Mouse (Mus musculus) lung, postnatal 10 days (tissue): ENCODE data around the gene Asic2.
"Not testable (repeated sequence)": the region's sequence is repeated elsewhere in the genome, so short reads cannot be mapped to it uniquely, and the experiment has no call there.

Experiments used
- DNase-seq: peaks from one replicate; pipeline ENCODE4 v3.0.0; 2021

The Asic2 gene

GRCm38 (mm10) chr11:81416319-81416718 is 551.9 kb downstream of the Asic2 start:
- DNase-seq, result no peak

- DNase-seq, result no peak
These were observed 553.7 kb downstream of the Asic2 start for GRCm38 (mm10) chr11:81414596-81414995.

GRCm38 (mm10) chr11:81411251-81411650 is 557.0 kb downstream of the Asic2 start:
- no peak for DNase-seq

- no peak for DNase-seq
These were observed 562.3 kb downstream of the Asic2 start for GRCm38 (mm10) chr11:81405951-81406350.

GRCm38 (mm10) chr11:81402263-81402662 is 566.0 kb downstream of the Asic2 start:
- peak; percentile 21 for DNase-seq

DNA sequence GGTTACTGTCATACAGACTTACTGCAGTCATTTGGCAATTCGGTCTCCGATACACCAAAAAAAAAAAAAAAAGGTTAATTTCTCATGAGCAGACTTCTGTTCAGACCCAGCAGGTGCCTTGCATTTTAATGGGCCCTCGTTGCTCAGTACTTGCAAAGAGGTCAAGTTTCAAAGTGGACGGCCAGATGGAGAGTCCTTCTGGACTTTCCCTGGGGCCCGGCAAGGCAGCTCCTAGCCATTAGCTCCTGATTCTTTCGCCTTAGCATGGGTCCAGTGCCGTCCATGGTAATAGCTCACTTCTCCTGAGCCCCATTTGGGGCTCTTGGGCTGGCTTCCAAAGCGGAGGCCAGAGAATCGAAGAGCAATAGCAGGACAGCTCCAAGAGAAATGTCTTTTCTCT is 575.4 kb downstream of the Asic2 start:
- no peak for DNase-seq

GRCm38 (mm10) chr11:81386185-81386584 is 582.1 kb downstream of the Asic2 start:
- DNase-seq, result no peak

DNA sequence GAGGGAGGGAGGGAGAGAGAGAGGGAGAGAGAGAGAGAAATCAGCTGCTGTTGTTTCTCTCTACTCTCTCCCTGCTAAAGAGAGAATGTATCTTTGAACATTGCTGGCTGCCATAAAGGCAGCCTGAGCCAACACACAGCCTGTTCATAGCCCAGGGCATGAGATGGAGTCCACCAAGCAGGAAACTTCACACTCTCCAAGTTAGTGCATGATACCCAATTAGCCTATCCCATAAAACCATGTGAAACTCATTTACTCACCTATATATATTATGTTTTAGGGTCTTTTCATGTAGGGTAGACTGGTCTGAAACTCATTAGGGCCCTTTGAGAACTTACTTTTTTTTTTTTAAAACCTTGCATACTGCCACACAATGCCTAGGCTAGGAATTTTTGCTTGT is 582.7 kb downstream of the Asic2 start:
- DNase-seq, result peak; percentile 10

DNA sequence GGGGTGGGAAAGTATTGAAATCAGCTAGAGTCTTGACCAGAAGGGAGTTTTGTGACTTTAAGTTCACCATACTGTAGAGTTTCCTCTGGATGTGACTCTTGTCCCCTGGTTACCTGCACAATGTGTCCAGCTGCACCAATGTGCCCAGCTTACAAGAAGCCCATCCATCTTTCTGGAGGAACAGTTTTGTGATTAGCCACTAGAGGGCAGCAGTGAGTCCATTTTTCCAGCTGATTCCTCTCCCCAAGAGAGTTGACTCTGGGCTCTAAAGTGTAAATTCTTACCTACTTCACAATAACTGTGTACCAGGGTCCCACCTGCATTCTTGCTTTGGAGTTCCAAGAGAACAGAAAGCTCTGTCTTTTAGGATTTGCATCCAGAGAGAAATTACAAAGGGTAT is 593.4 kb downstream of the Asic2 start:
- DNase-seq, result peak; percentile 66

GRCm38 (mm10) chr11:81374003-81374710 is 594.1 kb downstream of the Asic2 start:
- no peak for DNase-seq

DNA sequence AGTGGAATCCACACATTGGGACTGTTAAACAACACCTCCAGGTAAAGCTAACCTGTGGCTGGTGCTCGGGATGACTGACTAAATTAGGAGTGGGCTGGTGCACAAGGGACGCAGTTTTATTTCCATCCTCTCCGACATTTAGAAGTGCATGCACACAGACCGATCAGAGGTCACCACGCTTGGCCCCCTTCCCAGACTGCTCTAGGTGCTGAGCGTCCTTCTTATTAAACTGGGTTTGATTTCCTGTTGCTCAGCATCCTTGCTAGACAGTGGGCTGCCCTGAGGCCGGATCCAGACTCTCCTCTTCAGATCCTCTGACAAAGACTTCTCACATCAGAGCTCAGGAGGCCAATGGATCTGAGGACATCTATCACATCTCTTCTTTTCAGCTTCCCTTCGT is 596.7 kb downstream of the Asic2 start:
- peak; percentile 16 for DNase-seq

GRCm38 (mm10) chr11:81370426-81370810 is 597.8 kb downstream of the Asic2 start:
- no peak for DNase-seq

GRCm38 (mm10) chr11:81369497-81370425 is 598.5 kb downstream of the Asic2 start:
- DNase-seq, result peak; percentile 21

GRCm38 (mm10) chr11:81364442-81364841 is 603.8 kb downstream of the Asic2 start:
- DNase-seq, result no peak

DNA sequence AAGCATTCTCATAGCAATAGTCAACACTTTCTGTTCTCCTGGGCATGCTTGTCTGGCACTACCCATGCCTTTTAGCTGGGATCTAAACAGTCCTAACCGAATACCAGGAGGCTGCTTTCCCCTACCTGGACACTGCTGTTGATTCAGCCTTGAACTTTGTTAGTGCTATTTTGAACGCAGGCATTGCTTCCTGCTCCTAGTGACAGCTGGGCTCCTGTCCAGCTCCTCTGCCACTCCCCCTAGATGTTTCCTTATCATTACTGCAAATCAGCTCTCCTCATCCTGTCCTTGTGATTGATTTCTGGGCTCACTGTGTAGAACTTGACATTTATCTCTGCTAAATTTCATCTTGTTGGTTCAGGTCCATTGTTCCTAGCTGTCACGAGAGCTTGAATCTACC is 605.8 kb downstream of the Asic2 start:
- peak; percentile 9 for DNase-seq

DNA sequence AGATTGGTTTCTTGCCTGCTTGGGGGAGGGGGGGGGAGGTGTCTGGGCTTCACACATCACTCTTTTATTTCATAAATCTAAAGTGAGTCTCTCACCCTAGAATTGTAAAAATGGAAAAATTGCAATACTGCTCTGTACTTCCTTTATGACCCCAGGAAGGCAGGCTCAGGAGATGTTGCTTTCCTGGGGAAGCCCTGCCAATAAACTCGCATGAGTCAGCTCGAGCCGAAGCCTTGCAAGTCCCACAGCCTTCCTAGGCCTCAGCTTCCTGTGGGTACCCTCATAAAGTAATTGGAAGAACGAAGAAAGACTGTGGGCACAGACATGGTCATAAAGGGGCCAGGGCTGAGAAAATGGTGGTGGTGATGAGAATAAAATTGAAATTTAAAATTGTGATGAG is 607.2 kb downstream of the Asic2 start:
- no peak for DNase-seq

DNA sequence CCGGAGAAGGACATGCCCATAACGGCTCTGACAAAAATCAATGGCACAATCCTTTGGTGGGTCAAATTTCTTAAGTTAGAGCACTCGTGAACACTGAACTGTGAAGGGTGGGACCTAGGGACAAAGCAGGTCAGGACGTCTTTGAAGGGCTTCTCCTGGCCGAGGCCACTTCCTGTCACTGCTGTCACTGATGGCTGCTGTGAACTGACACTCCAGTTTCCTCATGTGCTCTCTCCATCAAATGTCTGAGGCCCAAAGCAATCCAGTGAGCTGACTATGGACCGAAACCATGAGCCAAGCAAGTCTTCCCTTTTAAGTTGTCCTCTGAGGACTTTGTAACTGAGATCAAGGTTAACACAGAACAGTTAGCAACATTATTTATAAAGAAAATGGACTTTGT is 617.8 kb downstream of the Asic2 start:
- not testable (repeated sequence) for DNase-seq

DNA sequence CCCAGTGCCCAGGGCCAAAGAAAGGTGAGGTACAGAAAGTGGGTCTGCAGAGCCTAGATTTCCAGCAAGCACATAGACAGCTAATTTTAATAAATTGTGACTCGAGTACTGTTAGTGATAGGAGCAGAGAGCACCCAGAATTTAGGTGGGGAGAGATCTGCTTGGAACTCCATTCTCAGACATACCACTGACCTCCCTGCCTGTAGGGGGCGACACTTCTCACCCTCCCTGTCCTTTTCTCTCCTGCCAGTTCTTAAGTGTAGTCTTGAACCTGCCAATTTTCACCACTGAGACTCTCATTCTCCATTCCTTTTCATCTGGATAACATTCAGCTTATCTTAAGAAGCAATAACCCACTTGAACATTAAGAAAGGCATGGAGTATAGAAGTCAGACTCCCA is 636.3 kb downstream of the Asic2 start:
- no peak for DNase-seq

DNA sequence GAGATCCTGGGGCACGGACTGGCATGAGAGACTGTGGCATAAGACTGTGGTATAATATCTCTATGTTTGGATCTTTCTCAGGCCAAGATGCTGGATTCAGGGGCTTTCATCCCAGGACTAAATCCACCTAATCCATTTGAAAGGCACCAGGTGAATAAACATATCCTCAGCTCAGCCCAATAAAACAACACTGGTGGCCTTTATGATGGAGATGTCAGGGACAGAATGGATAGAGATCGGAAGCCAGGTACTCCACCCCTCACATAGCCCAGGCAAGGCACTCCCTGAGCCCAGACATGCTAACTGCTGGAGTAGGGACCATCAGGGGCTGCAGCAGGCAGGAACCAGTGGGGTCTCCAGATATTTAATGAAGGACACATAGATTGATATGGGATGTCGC is 637.3 kb downstream of the Asic2 start:
- DNase-seq, result no peak

- DNase-seq, result peak; percentile 19
These were observed 640.2 kb downstream of the Asic2 start for GRCm38 (mm10) chr11:81328088-81328487.

DNA sequence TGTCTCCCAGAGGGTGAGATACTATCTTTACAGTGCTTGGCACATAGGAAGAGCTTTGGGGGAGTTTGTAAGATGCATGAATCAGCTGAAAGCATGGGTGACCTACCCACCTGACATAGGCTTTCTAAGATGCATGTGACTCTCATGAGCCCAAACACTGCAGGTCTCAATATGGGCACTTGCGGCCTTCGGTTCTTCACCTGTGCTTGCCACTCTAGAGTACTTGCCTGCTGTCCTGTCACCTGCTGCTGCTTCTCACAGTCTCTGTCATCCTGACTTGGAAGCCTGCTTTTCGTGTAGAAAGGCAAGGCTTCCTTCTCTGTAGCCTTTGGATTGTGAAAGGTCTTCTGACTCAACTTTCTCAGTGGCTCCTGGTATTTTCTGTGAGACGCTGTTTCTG is 645.1 kb downstream of the Asic2 start:
- DNase-seq, result no peak

DNA sequence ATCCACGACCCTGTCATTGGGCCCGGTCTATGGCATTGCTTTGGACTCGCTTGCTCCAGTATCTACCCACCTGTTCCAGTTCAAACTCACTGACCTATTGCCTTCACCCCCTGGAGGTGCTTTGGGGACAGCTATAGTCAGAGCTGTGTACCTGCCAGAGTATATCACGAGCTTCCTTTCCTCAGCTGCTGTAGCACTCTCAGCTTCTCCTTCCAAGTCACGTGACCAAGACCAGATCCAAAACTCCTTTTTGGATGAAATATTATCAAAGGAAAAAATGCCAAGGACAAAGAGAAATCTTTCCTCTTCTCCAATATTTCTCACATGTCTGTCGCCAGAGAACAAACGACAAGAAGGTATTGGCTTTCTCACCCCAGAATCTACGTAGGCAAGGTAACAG is 645.8 kb downstream of the Asic2 start:
- DNase-seq, result no peak

- no peak for DNase-seq
These were observed 678.2 kb downstream of the Asic2 start for GRCm38 (mm10) chr11:81290041-81290440.

GRCm38 (mm10) chr11:81283185-81283584 is 685.1 kb downstream of the Asic2 start:
- DNase-seq, result no peak
